Mouse (Mus musculus) adipocyte (in vitro differentiated cells): ENCODE results near the gene Hoxc8.

ENCODE experiments used
- DNase-seq: peaks from one replicate; pipeline ENCODE4 v3.0.0-alpha.2; 2016; ENCODE audit warnings: low spot score

Gene Hoxc8

GRCm38 (mm10) chr15:103034043-103034806 lies 43.8 kb downstream of the Hoxc8 start:
- no peak for DNase-seq

- no peak for DNase-seq
Observed at GRCm38 (mm10) chr15:103034807-103035547, 44.6 kb downstream of the Hoxc8 start.

GRCm38 (mm10) chr15:103035548-103035881 lies 45.1 kb downstream of the Hoxc8 start:
- no peak for DNase-seq

- DNase-seq, result no peak
Observed at GRCm38 (mm10) chr15:103037579-103037978, 47.2 kb downstream of the Hoxc8 start.

GRCm38 (mm10) chr15:103038701-103039480 lies 48.5 kb downstream of the Hoxc8 start:
- DNase-seq, result no peak

- DNase-seq, result no peak
Observed at GRCm38 (mm10) chr15:103039609-103040008, 49.2 kb downstream of the Hoxc8 start.

- DNase-seq, result no peak
Observed at GRCm38 (mm10) chr15:103040601-103041000, 50.2 kb downstream of the Hoxc8 start.

GRCm38 (mm10) chr15:103041613-103042012 lies 51.2 kb downstream of the Hoxc8 start:
- no peak for DNase-seq

- no peak for DNase-seq
Observed at GRCm38 (mm10) chr15:103042209-103042608, 51.8 kb downstream of the Hoxc8 start.
